Mouse (Mus musculus): Measurements from ENCODE around the gene Fbxo17.
"Not testable (repeated sequence)": the region's sequence is repeated elsewhere in the genome, so short reads cannot be mapped to it uniquely, and the experiment has no call there.

GRCm38 (mm10) chr7:28701306-28701705 lies 15.3 kb upstream of the Fbxo17 start:
- not testable (repeated sequence) for TF ChIP-seq CTCF (IDR thresholded peaks at IDR 0.05; ENCODE audit: low read depth, low read length); GATA2 (IDR thresholded peaks at IDR 0.05; ENCODE audit: borderline replicate concordance, low read depth, low read length)
